Mouse (Mus musculus) forebrain, embryonic 10.5 days (tissue): ENCODE measurements at regions not wholly inside any gene's neighbourhood (a gene's known extent, or its start where the extent isn't known, plus 50 kb on each side); places are given as distances from the start of the nearest gene placed in this dataset.
A peak's percentile ranks its signal among the peaks of the same experiment; 100 is the strongest.

Source experiments
- DNase-seq: peaks from one replicate; pipeline ENCODE4 v3.0.0-alpha.2; 2017; ENCODE audit warnings: low spot score; ENCODE audit errors: extremely low spot score
- H3K27ac ChIP-seq: fragments of 300-500 bp; sonication (generic); 2 replicates; pipeline ENCODE4 v1.5.1; 2016; ENCODE audit warnings: mild to moderate bottlenecking
- H3K27me3 ChIP-seq: fragments of 300-500 bp; sonication (generic); 2 replicates; pipeline ENCODE4 v1.6.1; 2016; ENCODE audit warnings: mild to moderate bottlenecking; ENCODE audit not compliant: poor library complexity, severe bottlenecking
- H3K36me3 ChIP-seq: fragments of 300-500 bp; sonication (generic); replicated peaks from 2 replicates; pipeline ENCODE4 v1.6.1; 2016; ENCODE audit warnings: mild to moderate bottlenecking, moderate library complexity
- H3K4me1 ChIP-seq: fragments of 300-500 bp; sonication (generic); 2 replicates; pipeline ENCODE4 v1.6.1; 2016
- H3K4me3 ChIP-seq: fragments of 300-500 bp; sonication (generic); 2 replicates; pipeline ENCODE4 v1.5.1; 2016; ENCODE audit warnings: mild to moderate bottlenecking, moderate library complexity
- H3K9me3 ChIP-seq: fragments of 300-500 bp; sonication (generic); 2 replicates; pipeline ENCODE4 v1.6.1; 2016; ENCODE audit warnings: mild to moderate bottlenecking, moderate library complexity
- WGBS: fragments of 180-500 bp; shearing (Covaris S2); methylation state at CpG from one replicate; pipeline ENCODE4 v1.1.7; 2016; 5-methylcytosine and 5-hydroxymethylcytosine counted together

DNA sequence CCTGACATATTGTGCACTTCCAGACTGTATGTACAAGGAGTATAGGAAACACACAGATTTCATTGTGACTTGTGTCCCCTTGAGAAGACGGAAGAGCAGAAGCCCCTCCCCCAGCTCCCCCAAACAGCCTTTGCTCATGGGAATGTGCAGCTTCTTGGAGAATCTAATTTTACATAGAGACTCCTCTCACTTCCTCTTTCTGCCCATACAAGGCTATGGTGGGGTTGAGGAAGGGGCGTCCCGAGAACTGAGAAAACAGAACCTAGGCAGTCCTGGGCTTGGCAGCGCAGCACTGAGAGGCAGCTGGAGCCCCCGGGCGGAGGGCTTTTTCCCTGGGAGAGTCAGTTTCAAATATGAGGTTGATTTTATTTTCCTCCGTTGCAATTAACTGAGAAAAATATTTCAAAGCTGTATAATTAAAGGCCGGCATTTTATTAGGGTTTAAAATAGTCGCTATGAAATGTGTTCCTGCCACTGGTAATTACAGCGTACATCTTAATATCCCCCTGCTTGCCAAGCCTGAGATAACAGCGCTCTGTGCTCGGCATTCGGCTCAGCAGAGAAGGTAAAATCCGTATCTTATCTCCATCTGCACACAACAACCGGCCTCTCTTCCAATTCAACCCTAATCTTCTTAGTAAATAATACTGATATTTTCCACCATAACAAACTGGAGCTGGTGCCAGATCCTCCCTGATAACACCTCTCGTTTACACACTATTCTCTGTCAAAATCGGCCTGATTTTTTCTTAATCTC lies 50.7 kb upstream of the Six3 start:
- DNase-seq: peak; percentile 6
- 84% methylated on average over 17 of the region's 17 CpGs for WGBS
- Histone ChIP-seq H3K27me3 (no peaks in the 10 kb centered on the region; the same call in 1 of the 2 replicates), H3K27ac (no peak overlapping the region), H3K4me3 (no peak overlapping the region), H3K4me1 (no peaks in the 10 kb centered on the region), H3K9me3 (peaks cover 6% of the 10 kb centered on the region; the same call in 1 of the 2 replicates), H3K36me3 (no peaks in the 10 kb centered on the region)

DNA sequence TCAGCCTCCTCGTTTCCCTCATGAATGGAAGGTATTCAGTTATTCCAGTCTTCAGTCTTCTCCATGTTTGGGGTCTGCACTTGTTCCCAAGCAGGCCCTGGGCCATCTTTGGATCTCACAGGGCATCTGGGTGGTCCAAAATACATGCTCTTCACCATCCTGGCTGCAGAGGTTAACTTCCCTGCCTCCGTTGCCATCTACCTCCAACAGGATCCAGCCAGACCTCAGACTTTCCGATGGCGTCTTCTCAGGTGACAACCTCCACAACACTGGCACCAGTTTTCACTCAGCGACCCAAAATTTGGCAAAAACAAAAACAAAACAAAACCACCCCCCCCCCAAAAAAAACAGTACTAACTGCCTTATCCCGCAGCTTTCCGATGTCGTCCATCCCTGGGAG lies 50.0 kb upstream of the Six3 start:
- H3K36me3 ChIP-seq: no peaks in the 10 kb centered on the region
- H3K4me1 ChIP-seq: no peaks in the 10 kb centered on the region
- no peak overlapping the region for H3K4me3 ChIP-seq
- WGBS: 87% methylated on average over 8 of the region's 8 CpGs
- no peaks in the 10 kb centered on the region; the same call in 1 of the 2 replicates for H3K27me3 ChIP-seq
- peaks cover 6% of the 10 kb centered on the region; the same call in 1 of the 2 replicates for H3K9me3 ChIP-seq
- no peak overlapping the region for H3K27ac ChIP-seq
- DNase-seq: no peak
